Mouse (Mus musculus) c-Kit-positive CD71-positive TER-119-positive erythroid progenitor cells, embryonic 14.5 days (primary cell): ENCODE data around the gene Fam3b.

ENCODE experiments used
- DNase-seq: peaks from one replicate; pipeline ENCODE4 v3.0.0-alpha.2; 2013; ENCODE audit warnings: low spot score

Gene Fam3b

DNA sequence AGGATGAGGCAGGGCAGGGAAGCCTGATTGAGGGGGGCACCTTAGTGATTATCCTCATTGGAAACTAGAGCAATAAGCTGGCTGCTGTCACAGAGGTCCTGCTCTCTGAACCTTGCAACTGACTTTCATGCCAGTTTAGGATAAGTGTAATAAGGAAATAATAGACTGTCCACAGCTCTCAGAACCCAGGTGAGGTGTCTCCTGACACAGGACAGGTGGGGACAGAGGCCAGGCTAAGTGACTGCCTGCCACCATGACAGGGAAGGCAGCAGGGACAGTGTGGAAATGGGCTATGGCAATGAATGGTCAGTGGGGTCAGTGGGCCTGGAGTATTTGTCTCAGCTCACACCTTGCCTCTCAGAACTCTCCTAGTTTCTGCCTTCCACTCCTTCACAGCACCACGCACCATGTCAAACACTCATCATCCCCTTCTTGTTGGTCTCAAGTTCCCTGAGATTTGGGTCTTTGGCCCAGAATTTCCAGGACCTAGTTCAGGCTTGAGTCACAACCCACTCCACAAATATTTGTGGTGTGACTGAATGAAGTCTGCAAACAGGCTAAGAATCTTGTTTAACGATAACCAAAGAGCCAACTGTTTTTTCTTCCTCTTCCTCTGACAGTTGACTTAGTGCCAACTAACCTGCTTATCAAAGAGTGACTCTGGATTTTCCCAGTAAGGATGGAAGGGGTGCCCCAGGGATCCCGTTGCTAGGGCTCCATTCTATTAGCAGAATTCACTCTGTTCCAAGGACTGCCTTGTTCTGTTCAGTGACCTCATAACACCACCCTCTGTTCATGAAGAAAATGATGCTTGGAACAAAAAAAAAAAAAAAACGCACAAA lies at the start of gene Fam3b:
Fam3b (minus strand) TSS at position 718 of the 842 bp plus-strand sequence.
- no peak for DNase-seq

DNA sequence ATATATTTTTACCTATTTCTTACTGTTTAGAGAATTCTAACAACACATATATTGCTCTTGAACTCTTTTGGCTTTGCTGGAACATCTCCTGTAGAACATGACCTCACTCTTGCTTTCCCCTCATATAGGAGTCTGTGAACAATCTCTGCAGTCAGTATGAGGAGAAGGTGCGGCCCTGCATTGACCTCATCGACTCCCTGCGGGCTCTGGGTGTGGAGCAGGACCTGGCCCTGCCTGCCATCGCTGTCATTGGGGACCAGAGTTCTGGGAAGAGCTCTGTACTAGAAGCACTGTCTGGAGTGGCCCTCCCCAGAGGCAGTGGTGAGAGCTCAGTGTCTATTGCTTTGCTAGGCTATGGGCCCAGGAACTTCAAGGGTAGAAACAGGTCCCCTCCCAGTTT lies 29.7 kb upstream of the Fam3b start:
- no peak for DNase-seq

DNA sequence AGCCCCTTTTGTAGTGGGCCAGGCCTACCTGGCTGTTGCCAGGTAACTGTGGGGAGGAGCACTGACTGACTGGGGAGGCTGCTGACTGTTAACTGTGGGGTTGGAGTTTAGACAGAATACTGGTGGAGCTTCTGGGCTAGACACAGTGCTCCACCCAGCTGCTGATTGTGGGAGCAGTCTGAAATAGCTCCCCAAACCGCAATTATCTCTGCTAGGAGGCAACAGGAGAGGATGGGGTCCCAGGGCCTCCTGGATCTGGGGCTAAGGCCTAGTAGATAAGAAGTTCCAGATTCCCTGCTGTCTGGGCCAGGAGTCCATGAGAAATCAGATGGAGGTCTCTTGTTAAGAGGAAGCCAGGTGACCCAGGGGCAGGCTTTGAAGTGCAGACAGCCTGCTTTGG lies 22.2 kb upstream of the Fam3b start:
- DNase-seq: no peak

DNA sequence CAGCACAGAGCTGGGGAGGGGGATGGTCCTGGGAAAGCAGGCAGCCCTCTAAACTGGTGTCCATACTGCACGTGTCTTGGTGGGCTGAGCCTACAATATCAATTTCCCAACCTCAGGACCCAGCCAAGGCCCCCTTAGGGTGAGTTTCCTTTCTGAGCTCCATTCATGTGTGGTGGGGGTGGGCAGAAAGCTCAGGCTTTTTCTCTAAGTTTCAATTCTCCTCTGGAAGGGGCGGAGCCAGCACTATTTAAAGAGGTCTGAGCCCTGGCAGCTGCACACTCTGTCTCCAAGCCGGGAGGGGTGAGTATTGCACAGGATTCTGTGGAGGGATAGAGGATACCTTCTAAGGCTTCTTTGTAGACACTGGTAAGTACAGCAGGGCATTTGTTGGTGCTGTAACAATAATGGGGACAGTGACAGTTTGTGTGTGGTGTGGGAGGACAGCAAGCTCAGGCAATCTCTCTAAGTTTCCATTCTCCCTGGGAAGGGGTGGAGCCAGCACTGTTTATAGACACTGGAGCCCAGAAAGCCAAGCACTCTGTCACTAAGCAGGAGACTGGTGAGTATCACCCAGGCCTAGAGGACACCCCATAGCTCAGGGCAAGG lies 21.3 kb upstream of the Fam3b start:
- no peak for DNase-seq

DNA sequence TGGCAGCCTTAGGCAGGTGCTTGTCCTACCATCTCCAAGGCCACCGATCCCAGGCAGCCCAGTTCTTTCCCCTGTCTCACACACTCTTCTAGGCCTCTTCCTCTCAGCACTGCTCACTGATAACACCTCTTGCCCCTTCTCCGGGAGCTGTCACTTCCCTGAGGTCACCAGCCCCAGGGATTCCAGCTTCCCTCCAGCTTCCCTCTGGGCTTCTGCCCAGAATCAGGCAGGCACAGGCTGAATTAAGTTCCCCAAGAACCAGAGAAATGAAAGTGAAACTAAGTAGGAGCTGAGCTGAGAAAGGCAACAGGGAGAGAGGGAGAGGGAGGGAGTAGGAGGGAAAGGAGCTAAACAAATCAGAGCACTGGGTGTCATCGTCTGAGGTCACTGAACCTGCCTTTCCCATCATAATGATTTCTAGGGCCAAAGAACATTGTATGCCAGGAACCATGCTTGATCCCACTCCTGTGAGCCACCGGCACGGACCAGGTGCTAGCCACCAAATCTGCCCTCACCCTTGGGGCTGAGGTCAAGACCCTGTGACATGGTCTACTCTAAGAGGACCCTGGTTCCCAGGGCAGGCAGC lies 20.4 kb upstream of the Fam3b start:
- DNase-seq: no peak

DNA sequence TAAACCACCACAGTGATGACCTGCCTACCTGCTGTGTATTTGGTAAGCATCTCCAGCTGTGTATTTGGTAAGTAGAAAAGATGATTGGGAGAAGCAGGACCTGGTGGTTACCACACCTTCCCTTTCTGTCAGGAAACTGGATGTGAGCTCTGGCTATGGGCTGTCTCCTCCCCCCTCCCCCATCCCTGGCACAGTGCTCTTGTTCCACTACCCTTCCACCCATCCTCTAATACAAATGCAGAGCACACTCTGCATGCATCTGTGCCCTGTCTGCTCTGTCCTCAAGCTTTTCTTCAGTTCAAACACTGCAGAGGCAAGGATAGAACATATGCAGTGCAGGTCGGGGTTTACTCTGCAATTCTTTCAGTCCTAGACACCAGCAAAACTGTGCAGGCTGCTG lies 19.8 kb upstream of the Fam3b start:
- DNase-seq: no peak

DNA sequence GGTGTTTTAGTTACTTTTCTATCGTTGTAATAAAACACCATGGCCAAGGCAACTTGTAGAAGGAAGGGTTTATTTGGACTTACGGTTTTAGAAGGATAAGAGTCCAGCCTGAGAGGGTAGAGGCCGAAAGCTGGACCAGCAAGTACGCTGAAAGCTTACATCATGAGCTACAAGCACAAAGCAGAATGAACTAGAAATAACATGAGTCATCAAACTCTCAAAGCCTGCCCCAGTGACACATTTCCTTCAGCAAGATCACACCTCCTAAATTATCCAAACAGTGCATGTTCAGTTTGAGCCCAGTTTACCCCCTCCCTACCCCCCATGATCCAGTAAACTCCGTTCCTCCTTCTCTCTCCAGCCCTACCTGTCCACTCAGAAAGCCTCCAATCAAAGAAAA lies 19.1 kb upstream of the Fam3b start:
- DNase-seq: no peak

DNA sequence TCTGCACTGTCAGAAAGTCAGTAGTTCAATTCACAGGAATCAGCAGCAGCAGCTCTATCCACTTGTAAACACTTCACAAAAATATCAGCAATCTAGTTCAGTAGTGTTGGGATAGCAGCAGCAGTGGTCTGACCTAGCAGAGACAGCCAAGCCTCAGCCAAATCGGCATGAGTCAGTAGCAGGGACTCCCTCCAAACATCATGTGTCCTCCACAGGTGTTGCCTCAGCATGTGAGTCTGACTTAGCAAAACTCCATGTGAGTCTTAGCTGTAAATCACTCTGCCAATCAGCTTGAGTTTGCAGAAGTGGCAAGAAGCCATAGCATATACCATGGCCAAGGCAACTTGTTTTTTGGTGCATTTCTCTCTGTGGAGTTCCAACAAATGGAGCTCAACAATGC lies 18.5 kb upstream of the Fam3b start:
- DNase-seq: no peak

DNA sequence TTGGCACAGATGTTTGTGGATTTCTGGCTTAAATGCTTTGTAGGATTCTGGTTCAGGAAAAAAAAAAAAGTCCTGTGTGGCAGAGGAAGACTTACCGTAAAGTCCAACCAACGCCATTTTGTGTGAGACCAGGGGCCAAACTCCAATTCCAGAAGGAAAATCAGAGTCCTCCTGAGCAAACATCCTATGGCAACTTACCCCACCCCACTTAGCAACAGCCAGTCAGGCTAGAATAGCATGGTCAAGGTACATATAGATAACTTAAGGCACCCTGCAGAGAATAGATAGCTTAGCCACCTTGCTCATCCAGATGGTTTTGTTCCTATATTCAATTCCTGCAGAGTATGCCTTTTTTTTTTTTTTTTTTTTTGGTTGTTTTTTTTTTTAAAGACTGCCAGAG lies 14.6 kb upstream of the Fam3b start:
- no peak for DNase-seq

DNA sequence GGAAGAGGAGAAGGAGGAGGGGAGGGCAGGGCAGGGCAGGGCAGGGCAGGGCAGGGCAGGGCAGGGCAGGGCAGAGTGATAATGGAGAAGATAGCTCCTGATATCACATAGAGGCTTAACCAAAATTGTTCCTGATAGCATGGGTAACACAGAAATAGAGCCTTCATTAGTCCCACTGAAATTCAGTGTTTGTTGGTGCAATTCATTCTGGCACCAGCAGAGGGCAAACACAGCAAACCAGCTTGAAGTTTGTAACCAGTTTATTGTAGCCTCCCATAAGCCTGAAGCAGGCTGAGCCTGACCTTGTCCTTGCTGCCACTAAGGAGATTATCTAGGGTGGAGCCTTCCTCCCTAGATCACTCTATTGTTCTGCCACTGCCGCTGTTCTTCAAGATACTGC lies 8.4 kb upstream of the Fam3b start:
- DNase-seq: peak; percentile 45

DNA sequence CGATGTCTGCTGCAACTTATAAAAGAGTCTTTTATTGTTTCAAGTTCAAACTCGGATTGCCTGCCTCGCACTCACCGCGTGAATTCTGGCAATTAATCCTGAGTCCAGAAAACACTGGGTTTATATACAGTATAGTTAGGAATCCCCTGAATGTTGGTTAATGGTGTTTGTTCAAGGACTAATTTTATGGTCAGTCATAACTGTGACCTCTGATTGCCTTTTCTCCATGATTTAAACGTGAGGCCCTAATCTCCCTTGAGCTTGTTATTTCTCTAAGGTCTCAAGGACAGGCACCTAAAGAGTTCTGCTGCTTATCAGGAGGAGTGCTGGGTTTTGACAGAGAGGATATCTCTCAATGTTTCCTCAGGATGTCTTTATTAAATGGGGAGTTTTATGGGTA lies 7.4 kb upstream of the Fam3b start:
- DNase-seq: no peak

DNA sequence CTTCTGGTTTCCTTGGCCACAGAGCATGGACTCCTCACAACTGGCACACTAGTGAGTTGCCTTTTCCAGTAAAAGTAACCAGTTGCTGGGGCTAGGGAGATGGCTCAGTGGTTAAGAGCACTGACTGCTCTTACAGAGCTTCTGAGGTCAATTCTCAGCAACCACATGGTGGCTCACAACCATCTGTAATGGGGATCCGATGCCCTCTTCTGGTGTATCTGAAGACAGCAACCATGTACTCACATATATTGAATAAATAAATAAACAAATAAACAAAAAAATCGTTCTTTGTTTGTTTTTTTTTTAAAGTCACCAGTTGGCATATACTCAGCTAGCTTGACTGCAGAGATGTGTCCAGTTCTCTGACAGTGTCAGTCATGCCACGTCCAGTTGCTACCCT lies 1.7 kb upstream of the Fam3b start:
- DNase-seq: no peak

DNA sequence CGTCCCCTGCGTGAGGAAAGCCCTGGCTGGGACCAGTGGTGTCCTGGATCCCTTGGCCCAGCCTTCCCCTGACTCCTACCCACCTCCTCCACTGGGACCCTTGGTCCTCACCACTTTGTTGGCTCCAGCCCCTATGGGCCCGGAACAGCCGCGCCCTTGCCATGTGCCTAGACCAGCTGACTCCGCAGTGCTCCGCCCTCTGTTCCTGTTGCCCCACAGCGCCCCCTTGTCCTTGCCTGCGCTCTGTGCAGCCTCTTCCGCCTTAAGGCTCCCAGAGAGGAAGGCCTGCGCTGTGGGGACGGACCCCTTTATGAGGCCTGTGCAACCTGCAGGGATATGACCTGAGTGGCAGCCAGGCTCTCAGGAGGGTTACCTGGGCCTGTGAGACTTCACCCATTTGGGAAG lies 2.3 kb downstream of the Fam3b start:
- no peak for DNase-seq

DNA sequence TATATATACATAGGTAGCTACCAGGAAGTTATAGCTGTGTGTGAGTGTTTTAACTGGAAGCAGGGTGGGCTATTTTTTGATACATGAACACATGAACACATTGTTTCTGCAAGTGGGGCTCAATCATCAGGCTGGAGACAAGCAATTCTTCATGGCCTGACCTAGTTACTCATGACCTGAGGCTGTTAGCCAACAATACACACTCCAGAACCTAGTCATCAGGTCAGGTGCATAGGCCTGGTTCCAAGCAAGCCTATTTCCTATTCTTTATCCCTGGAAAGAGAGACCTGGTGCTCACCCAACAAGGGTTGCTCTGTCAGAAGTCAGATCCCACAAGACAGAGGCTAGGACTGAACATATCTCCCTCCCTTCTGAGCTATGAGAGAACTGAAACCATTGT lies 3.1 kb downstream of the Fam3b start:
- no peak for DNase-seq

DNA sequence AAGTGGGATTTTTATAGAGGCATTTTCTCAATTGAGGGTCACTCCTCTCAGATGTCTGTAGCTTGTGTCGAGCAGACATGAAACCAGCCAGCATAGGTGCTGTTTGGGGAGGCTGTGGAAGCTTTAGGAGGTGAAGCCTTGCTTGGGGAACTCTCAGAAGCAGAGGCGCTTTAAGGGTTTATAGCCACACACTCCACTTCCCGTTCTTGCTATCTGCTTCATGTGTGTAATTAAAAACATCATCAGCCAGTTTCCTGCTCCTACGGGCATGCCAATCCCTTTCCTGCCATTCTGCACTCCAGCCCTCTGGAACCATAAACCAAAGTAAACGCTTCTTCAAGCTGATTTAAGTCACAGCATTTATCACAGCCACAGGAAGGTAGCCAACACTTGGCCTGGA lies 3.8 kb downstream of the Fam3b start:
- DNase-seq: no peak

DNA sequence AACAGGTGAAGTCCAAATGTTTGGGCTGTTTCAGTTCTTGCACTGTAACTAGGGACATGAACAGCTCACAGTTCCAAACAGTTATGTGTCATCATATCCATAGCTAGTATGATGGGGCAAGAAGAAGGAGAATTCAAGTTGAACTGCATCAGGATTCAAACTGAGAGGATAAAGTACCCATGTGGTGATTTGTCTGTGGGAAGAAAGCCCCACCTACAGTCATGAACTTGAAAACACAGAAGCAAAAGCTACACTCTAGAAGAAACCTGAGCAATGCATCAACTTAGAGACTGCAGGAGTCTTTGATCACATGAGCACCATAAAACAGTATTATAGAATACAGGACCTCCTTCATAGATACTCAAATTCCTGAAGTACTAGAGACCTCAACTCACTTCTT lies 6.8 kb downstream of the Fam3b start:
- no peak for DNase-seq

DNA sequence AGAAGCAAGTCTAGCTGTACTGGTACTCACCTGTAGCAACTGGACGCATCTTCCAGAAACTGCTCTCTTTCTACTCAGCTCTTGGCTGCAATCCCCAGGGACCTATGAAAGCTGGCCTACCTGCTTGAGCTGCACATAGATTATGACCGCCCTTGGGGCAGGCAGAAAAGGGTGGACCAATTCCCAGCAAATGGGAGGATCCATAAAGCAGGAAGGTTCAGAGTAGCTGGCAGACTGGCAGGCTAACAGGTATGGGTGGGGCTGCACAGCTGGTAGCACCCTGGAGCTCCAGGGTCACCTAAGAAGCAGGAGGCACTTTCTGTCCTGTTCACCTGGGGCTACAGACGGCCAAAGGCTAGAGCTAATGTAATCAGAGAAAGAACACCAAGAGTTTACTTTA lies 9.8 kb downstream of the Fam3b start:
- no peak for DNase-seq

DNA sequence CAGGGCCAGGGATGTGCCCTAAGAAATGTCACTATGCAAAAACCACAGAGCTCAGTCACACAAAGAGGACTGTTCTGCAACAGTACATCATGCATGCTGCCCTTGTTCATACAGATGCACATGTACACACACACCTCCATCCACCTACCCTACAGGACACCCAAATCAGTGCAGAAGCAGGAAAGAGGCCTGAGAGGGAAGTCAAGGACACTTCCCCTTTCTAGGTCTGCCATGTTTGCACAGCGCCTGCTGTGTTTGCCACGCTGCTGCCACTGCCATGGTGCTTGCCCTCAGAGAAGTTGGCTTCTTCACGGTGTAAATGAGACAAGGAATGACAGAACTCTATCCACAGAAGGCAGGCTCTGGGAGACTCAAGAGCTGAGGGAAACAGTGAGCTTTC lies 10.8 kb downstream of the Fam3b start:
- no peak for DNase-seq

DNA sequence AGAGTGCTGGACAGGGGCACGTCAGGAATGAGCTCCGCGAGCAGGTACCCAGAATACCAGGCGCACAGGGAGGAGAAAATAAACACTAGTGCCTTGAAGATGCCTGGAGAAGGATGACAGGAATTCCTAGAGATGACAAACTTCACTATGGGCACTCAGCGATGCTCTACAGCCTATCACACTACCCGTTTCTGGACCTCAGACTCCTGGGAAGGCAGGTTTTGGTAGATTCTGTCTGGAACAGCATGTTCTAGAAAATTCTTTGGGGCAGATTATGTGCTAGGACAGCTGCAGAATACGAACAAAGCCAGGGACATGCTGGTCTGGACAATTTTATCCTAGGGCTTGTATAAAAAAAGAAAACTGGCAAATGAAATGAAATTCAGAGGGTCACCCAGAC lies 13.7 kb downstream of the Fam3b start:
- DNase-seq: no peak

DNA sequence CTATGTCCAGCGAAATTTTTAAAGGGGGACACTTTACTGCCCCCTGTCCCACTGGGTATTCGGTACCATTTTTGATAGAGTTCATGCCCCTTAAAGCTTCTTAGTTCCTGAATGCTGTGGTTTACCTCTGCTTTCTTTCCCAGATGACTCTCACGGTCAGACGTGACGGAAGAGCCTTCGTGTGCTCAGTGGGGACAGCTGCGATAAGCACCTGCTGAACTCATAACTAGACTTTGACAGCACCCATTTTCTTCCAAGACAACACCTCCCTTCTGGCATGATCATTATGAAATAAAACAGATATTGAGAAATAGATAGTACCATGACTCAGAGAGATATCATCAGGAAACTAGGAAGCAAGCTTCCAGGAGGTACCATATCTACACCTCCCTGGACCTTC lies 15.2 kb downstream of the Fam3b start:
- no peak for DNase-seq

DNA sequence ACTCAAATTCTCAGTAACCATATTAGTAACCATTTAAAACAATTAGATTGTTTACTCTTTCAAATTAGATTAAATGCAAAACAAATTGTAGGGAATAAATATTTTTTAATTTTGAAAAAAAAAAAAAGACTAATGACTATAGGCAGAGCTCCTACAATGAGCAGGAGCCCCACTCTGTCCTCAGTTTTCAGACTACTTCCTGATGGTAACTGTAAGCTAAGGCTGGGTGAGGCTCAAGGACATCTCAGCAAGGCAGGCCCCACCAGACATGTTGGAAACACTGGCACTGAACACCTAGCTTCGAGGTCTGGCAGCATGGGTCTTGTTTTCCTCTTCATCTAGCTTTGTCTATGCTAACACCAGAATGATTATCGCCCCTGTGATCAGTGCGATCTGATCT lies 16.5 kb downstream of the Fam3b start:
- DNase-seq: no peak

DNA sequence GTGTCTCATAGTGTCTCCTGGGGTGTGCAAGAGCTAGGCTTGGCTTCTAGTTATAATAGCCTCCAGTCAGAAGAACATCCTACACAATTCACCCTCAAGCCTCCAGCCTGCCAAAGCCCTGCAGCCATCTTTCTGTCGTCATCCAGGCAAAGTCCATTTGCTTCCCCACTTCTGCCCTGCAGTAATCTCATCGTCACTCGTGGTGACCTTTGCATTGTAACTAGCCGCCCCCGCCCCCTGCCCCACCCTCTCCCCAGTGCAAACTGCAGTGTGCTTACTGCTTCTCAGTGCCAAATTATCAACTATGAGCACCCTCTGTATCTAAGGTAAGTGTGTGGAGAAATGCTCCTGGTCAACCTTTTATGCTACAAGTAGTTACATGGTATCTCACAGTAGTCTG lies 16.9 kb downstream of the Fam3b start:
- no peak for DNase-seq

DNA sequence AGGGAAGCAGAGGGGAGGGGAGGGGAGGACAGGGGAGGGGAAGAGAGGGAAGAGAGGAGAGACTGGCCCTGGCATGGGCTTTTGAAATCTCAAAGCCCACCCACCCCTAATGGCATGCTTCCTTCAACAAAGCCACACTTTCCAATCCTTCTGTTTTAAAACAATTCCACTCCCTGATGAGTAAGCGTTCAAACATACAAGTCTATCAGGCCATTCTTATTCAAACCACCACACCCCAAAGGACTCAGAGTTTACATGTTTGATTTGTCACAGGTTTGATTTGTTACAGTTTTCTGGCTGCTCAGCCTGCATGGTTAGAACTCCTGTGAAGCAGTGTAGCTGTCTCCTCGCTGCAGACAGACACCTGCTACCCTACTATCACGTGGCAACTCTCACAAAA lies 18.6 kb downstream of the Fam3b start:
- no peak for DNase-seq

DNA sequence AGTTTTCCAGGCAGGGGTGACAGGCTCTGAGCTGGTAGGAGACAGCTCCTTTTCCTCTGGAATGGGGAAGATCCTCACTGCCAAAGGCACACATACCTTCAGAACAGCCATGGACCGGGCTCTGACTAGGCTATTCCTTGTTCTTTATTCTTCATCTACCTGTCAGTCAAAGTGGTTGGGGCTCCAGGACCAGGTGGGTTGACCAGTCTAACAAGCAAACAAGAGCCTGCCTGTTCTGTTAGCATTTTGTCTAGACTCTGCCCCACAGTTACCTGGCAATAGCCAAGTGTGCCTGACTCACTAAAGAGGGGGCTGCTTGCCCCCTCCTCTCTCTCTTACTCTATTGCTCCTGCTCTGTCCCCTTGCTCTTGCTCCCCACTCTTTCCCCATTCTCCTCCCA lies 22.2 kb downstream of the Fam3b start:
- DNase-seq: no peak
